Mouse (Mus musculus) frontal cortex, adult 2 months (tissue): Measurements from ENCODE around the gene Aqp5. TPM values are rescaled to one million over a fixed set of nuclear protein-coding genes. Genes with fewer than 3 reads are reported as not detected.

Experiments used
- DNase-seq, 2 experiments: peaks; one replicate each; pipeline ENCODE4 v3.0.0; 2022; ENCODE audit warnings: low spot score in 1 of 2; ENCODE audit errors: extremely low spot score in 1 of 2
- polyA plus RNA-seq: library from polyadenylated mRNA; depleted of rRNA; stranded (reverse); fragments of >200 nt; gene quantifications from 2 replicates; pipeline ENCODE4 v1.2.3, GENCODE M21; 2012; rRNA removed

The Aqp5 gene
- polyA plus RNA-seq, 1 experiment = 1.2 TPM

- DNase-seq = no peak
Measured at GRCm38 (mm10) chr15:99634702-99635101, 44.1 kb downstream of the Aqp5 start.

DNA sequence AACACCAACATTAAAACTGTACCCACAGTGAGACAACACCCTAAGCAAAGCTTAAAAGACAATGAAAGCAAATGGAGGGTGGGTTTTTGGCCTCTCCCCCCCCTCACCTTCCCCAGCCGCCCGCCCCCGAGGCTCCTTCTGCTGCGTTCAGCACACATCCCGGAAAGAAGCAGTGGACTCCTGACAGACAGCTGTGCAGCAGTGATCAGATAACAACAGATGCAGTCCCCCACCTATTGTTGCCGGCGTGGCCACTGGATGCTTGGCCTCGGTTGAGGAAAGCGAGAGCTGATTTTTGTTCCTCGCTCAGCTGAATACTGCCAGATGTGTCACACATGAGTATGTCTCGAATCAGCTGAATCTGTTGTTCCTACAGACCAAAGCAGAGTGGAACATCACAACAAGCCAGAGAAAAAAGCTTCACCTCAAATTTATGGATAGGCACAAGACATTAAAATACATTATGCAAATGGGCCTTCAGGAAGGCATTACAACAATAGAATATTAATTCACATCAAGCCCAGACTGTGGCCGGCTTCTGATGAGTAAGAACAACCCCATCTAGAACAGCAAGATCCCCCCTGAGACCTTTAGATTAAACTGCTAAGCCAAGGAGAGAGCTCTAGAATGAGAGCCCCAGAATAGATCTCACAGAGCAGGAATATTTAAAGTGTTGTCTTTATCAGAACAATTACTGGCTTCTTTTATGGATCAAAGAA is 47.0 kb downstream of the Aqp5 start:
- no peak for DNase-seq

DNA sequence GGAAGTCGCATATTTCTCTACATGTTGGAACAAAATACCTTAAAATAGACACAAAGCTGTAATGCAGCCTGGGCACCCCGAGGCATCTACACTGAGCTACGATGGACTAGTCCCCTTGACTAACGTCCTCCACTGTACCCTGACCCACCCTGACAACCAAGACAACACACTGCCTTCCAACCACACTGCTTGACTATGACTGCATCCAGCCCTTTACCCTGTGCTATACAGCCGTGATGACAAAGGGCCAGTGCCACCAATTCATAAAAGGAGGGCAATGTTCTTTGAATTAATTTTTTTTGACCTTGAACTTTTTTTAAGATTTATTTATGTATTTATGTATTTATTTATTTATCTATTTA is 47.5 kb downstream of the Aqp5 start:
- no peak for DNase-seq

- DNase-seq = no peak
Measured at GRCm38 (mm10) chr15:99642622-99643021, 52.0 kb downstream of the Aqp5 start.

GRCm38 (mm10) chr15:99643832-99644231 is 53.2 kb downstream of the Aqp5 start:
- no peak for DNase-seq

Other genes starting within 250 kb of the Aqp5 start
- gene Fmnl3, start 220.3 kb upstream of the Aqp5 start, polyA plus RNA-seq = 18.5 and 19.9 TPM in 2 replicates
- 365 and 368 TPM in 2 replicates for gene Tmbim6, start 197.9 kb upstream of the Aqp5 start, polyA plus RNA-seq
- 14.4 and 14.6 TPM in 2 replicates for gene Nckap5l, start 133.0 kb upstream of the Aqp5 start, polyA plus RNA-seq
- 5.7 and 6.8 TPM in 2 replicates for gene Bcdin3d, start 116.1 kb upstream of the Aqp5 start, polyA plus RNA-seq
- 161 and 168 TPM in 2 replicates for gene Faim2, start 62.6 kb upstream of the Aqp5 start, polyA plus RNA-seq
- 0.08 and 0.20 TPM in 2 replicates for gene Aqp2, start 11.7 kb upstream of the Aqp5 start, polyA plus RNA-seq
- 0.56 and 0.84 TPM in 2 replicates for gene Aqp6, start 10.6 kb downstream of the Aqp5 start, polyA plus RNA-seq
- 11.8 and 13.8 TPM in 2 replicates for gene Racgap1, start 60.9 kb downstream of the Aqp5 start, polyA plus RNA-seq
- 78.1 and 80.7 TPM in 2 replicates for gene Asic1, start 79.6 kb downstream of the Aqp5 start, polyA plus RNA-seq
- gene Smarcd1, start 111.3 kb downstream of the Aqp5 start, polyA plus RNA-seq = 189 and 197 TPM in 2 replicates
- 1.00 TPM in 1 of 2 replicates, not detected in the other for gene Gm17349, start 114.7 kb downstream of the Aqp5 start, polyA plus RNA-seq
- gene Gpd1, start 126.7 kb downstream of the Aqp5 start, polyA plus RNA-seq = 52.2 and 56.5 TPM in 2 replicates
- gene Cox14, start 134.8 kb downstream of the Aqp5 start, polyA plus RNA-seq = 218 and 238 TPM in 2 replicates
- gene Cers5, start 182.1 kb downstream of the Aqp5 start, polyA plus RNA-seq = 45.7 and 48.0 TPM in 2 replicates